ENCODE assay signal across 15 mouse cellular contexts in the genomic region with DNA sequence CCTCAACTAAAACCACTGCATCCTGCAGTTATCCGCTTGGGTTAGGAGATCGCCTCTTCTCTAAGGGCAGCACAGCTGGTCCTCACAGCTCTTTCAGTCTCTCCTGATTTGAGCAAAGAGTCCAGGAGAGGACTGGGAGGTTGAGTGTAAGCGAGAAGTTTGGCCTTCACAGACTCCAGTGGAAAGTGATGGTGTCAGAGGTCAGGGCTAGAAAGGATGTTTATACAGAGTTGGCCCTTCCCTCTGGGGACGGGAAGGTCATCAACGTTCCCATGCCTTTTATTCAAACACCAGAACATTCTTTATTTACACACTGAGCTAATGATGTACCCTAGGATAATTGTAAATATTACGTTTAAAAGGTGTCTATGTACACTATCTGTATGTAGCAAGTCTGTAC. TPM values are rescaled to one million over a fixed set of nuclear protein-coding genes. Genes with fewer than 3 reads are reported as not detected.
DNase-seq lines count a peak whose midpoint lies in the region; ATAC-seq lines count a peak whose summit lies in the region.
"Had no signal": no experiment of that assay in that cellular context is flagged by ENCODE, and none has a peak within 500 bp of the region (broad histone marks: within the 10 kb centered on the region; RNA-seq: fewer than 3 reads in every experiment).

No protein-coding gene starts in this region.

- WGBS in liver, embryonic 13.5 days (ENCODE audit: insufficient replicate concordance): 78% methylated on average over 6 of the region's 6 CpGs
- WGBS in forebrain, embryonic 12.5 days: 86% methylated on average over 6 of the region's 6 CpGs

- peak overlapping the region; percentile 81 for H3K27ac ChIP-seq in liver, embryonic 13.5 days
- no peak overlapping the region for H3K27ac ChIP-seq in forebrain, embryonic 12.5 days
- H3K27ac ChIP-seq: hindbrain, embryonic 14.5 days; limb, embryonic 15.5 days had no signal

- H3K36me3 ChIP-seq in liver, embryonic 13.5 days: peaks cover 87% of the 10 kb centered on the region
- H3K36me3 ChIP-seq in forebrain, embryonic 12.5 days (replicated peaks): peaks cover 40% of the 10 kb centered on the region

- H3K9ac ChIP-seq in liver, embryonic 13.5 days: peak overlapping the region; percentile 37; the same call in 1 of the 2 replicates
- H3K9ac ChIP-seq in forebrain, embryonic 12.5 days: no peak overlapping the region
- H3K9ac ChIP-seq: hindbrain, embryonic 14.5 days; limb, embryonic 15.5 days had no signal

- H3K9me3 ChIP-seq in liver, embryonic 13.5 days (replicated peaks): no peaks in the 10 kb centered on the region
- H3K9me3 ChIP-seq in forebrain, embryonic 12.5 days: no peaks in the 10 kb centered on the region
- H3K9me3 ChIP-seq: embryonic facial prominence, embryonic 10.5 days; limb, embryonic 15.5 days had no signal

- peak; percentile 24; the same call in 1 of the 2 replicates for ATAC-seq in liver, embryonic 13.5 days (ENCODE audit: low read depth)
- ATAC-seq in forebrain, embryonic 12.5 days (ENCODE audit: low FRiP score): no peak
- ATAC-seq: forebrain, embryonic 14.5 days; intestine, embryonic 16.5 days; midbrain, embryonic 16.5 days had no signal

- peak; percentile 24 for DNase-seq in embryo, embryonic 10.5 days (ENCODE audit: low spot score)
- DNase-seq in embryo, embryonic 11 days: no peak
- DNase-seq in kidney, postnatal 14 days: peak; percentile 21
- DNase-seq in kidney, postnatal 4 days: no peak
- DNase-seq in liver, embryonic 13.5 days: no peak
- DNase-seq in lung, postnatal 25 days (ENCODE audit: low spot score): peak; percentile 46
- DNase-seq in layer of hippocampus, adult 18-20 months (ENCODE audit: low spot score in 2 of 2): no peak
- DNase-seq: cerebellum, postnatal 25 days had no signal

- H3K4me3 ChIP-seq in liver, embryonic 13.5 days (replicated peaks): 0 out of 2 replicates have a peak overlapping the region, but pooled peaks have one; percentile 9
- no peak overlapping the region for H3K4me3 ChIP-seq in forebrain, embryonic 12.5 days (replicated peaks)
- H3K4me3 ChIP-seq: embryonic facial prominence, embryonic 10.5 days; limb, embryonic 15.5 days had no signal

- no peaks in the 10 kb centered on the region for H3K27me3 ChIP-seq in liver, embryonic 13.5 days
- H3K27me3 ChIP-seq in forebrain, embryonic 12.5 days: no peaks in the 10 kb centered on the region
- H3K27me3 ChIP-seq: limb, embryonic 15.5 days had no signal

- peak overlapping the region; percentile 44; the same call in 1 of the 2 replicates for H3K4me2 ChIP-seq in liver, embryonic 13.5 days
- H3K4me2 ChIP-seq in forebrain, embryonic 12.5 days: no peak overlapping the region
- H3K4me2 ChIP-seq: hindbrain, embryonic 14.5 days; limb, embryonic 15.5 days had no signal

- peaks cover 12% of the 10 kb centered on the region for H3K4me1 ChIP-seq in liver, embryonic 13.5 days (replicated peaks)
- no peaks in the 10 kb centered on the region for H3K4me1 ChIP-seq in forebrain, embryonic 12.5 days
- H3K4me1 ChIP-seq: limb, embryonic 15.5 days had no signal

RNA-seq across cellular contexts. Expression of gene Rcl1, which starts 27.0 kb away (rescaled TPM):
- 73.8 and 82.4 TPM in 2 replicates for polyA plus RNA-seq in liver, embryonic 13.5 days (2015; fragmentation: Nextera tagmentation; extraction: Ambion mirVana)
- 10 to 100 TPM; 21.9 to 22.3 TPM for total RNA-seq in layer of hippocampus, adult 18-20 months (2021)
- 42.1 and 43.8 TPM in 2 replicates for polyA plus RNA-seq in forebrain, embryonic 12.5 days (2016; fragmentation: Nextera tagmentation; extraction: Ambion mirVana)

Comparison
In these comparisons a context has a peak if more than half of its experiments do, and no peak if none do; other contexts are left out.
1. DNase-seq: peak in embryo, embryonic 10.5 days (single experiment), kidney, postnatal 14 days (single experiment) and lung, postnatal 25 days (single experiment); none in embryo, embryonic 11 days (single experiment), kidney, postnatal 4 days (0 of 2), liver, embryonic 13.5 days (single experiment) and layer of hippocampus, adult 18-20 months (0 of 2).